Mouse (Mus musculus) urinary bladder, postnatal 14 days (tissue): ENCODE results near the gene Pgs1.

ENCODE experiments used
- DNase-seq: peaks from one replicate; pipeline ENCODE4 v3.0.0; 2021; ENCODE audit warnings: low spot score

Gene Pgs1

GRCm38 (mm10) chr11:117986126-117987031, at the start of gene Pgs1:
Pgs1 (plus strand) TSS chr11:117986292.
- peak; percentile 90 for DNase-seq

GRCm38 (mm10) chr11:117939004-117939730, 46.9 kb upstream of the Pgs1 start:
- no peak for DNase-seq

GRCm38 (mm10) chr11:117939741-117940285, 46.3 kb upstream of the Pgs1 start:
- DNase-seq = peak; percentile 79

- no peak for DNase-seq
These were observed 45.2 kb upstream of the Pgs1 start for GRCm38 (mm10) chr11:117940881-117941280.

GRCm38 (mm10) chr11:117941325-117941834, 44.7 kb upstream of the Pgs1 start:
- DNase-seq = no peak

- DNase-seq = no peak
These were observed 44.2 kb upstream of the Pgs1 start for GRCm38 (mm10) chr11:117941848-117942247.

- no peak for DNase-seq
These were observed 39.7 kb upstream of the Pgs1 start for GRCm38 (mm10) chr11:117946195-117946979.

- no peak for DNase-seq
These were observed 39.1 kb upstream of the Pgs1 start for GRCm38 (mm10) chr11:117946996-117947419.

GRCm38 (mm10) chr11:117949392-117950091, 36.5 kb upstream of the Pgs1 start:
- DNase-seq = peak; percentile 89

GRCm38 (mm10) chr11:117951391-117951790, 34.7 kb upstream of the Pgs1 start:
- DNase-seq = no peak

GRCm38 (mm10) chr11:117952174-117952933, 33.7 kb upstream of the Pgs1 start:
- no peak for DNase-seq

GRCm38 (mm10) chr11:117954094-117954493, 32.0 kb upstream of the Pgs1 start:
- no peak for DNase-seq

- no peak for DNase-seq
These were observed 31.3 kb upstream of the Pgs1 start for GRCm38 (mm10) chr11:117954819-117955218.

GRCm38 (mm10) chr11:117955621-117956020, 30.5 kb upstream of the Pgs1 start:
- DNase-seq = no peak

GRCm38 (mm10) chr11:117958197-117958596, 27.9 kb upstream of the Pgs1 start:
- DNase-seq = no peak

GRCm38 (mm10) chr11:117959166-117959565, 26.9 kb upstream of the Pgs1 start:
- DNase-seq = no peak

- no peak for DNase-seq
These were observed 26.2 kb upstream of the Pgs1 start for GRCm38 (mm10) chr11:117959741-117960381.

- DNase-seq = no peak
These were observed 25.5 kb upstream of the Pgs1 start for GRCm38 (mm10) chr11:117960601-117961000.

- DNase-seq = peak; percentile 88
These were observed 23.6 kb upstream of the Pgs1 start for GRCm38 (mm10) chr11:117962228-117963067.
